In genomic region chr9:75680606-75681005, GRCm38 (mm10) we compare ENCODE assay signal across 27 mouse cellular contexts. TPM values are rescaled to one million over a fixed set of nuclear protein-coding genes. Genes with fewer than 3 reads are reported as not detected.
DNase-seq lines count a peak whose midpoint lies in the region; ATAC-seq and TF ChIP-seq lines count a peak whose summit lies in the region.
"Had no signal": no experiment of that assay in that cellular context is flagged by ENCODE, and none has a peak within 500 bp of the region (broad histone marks: within the 10 kb centered on the region; RNA-seq: fewer than 3 reads in every experiment).

No protein-coding gene starts in this region.

- TF ChIP-seq CTCF in layer of hippocampus, adult 2 months (conservative IDR thresholded peaks at IDR 0.05), result no peak

- H3K27ac ChIP-seq in layer of hippocampus, adult 2 months, result peak overlapping the region; percentile 82
- H3K27ac ChIP-seq: embryonic facial prominence, embryonic 12.5 days; embryonic facial prominence, embryonic 15.5 days; heart, embryonic 15.5 days; hindbrain, embryonic 10.5 days; hindbrain, embryonic 13.5 days had no signal

- H3K4me3 ChIP-seq in layer of hippocampus, adult 2 months, result no peak overlapping the region; the same call in 1 of the 2 replicates
- H3K4me3 ChIP-seq: embryonic facial prominence, embryonic 12.5 days; embryonic facial prominence, embryonic 15.5 days; heart, embryonic 12.5 days; heart, embryonic 15.5 days; hindbrain, embryonic 10.5 days; hindbrain, embryonic 13.5 days had no signal

- peak; percentile 20 for ATAC-seq in frontal cortex, adult (ENCODE audit: low TSS enrichment)
- ATAC-seq: activated CD4-positive, CD25-positive, alpha-beta regulatory T cell, adult 4 months; forebrain, embryonic 14.5 days; forebrain, postnatal 0 days; hindbrain, embryonic 16.5 days had no signal

- no peak for DNase-seq in frontal cortex, postnatal 25 days (ENCODE audit: low spot score in 2 of 2)
- DNase-seq in layer of hippocampus, adult 2 months (ENCODE audit: low spot score in 2 of 2), result peak in 1 of 2 experiments; percentile 58
- no peak for DNase-seq in layer of hippocampus, adult 9-10 months (ENCODE audit: low spot score)
- peak; percentile 41 to 77 for DNase-seq in left cerebral cortex, postnatal 25 days (ENCODE audit: low spot score in 2 of 2)
- DNase-seq in left cerebral cortex, adult 11 months (ENCODE audit: low spot score), result no peak
- DNase-seq in cerebellum, postnatal 25 days, result no peak
- DNase-seq: adrenal gland, adult 8-10 months; adrenal gland, postnatal 25 days; cerebellum, adult 18-20 months; cerebellum, adult 9-10 months; cerebellum, postnatal 14 days; forebrain, postnatal 0 days; gastrocnemius, postnatal 25 days; heart, adult 18-20 months; heart, postnatal 10 days; heart, postnatal 36 days had no signal

- intact Hi-C loops in left cerebral cortex, postnatal 25 days (cut with DNase I), result no loop called here

RNA-seq across cellular contexts. Expression of gene Scg3, which starts 3.2 kb away (rescaled TPM):
- 100 to 1,000 TPM; 270 to 283 TPM for total RNA-seq in layer of hippocampus, adult 2 months (2021)
- total RNA-seq in left cerebral cortex, postnatal 25 days (2021), result 100 to 1,000 TPM; 296 to 315 TPM
- total RNA-seq: common myeloid progenitor, adult 5-6 weeks had no signal

RNA-seq across cellular contexts. Expression of gene Lysmd2, which starts 55.1 kb away (rescaled TPM):
- 10 to 100 TPM; 56.6 to 60.3 TPM for total RNA-seq in layer of hippocampus, adult 2 months (2021)
- 10 to 100 TPM; 68.1 to 69.2 TPM for total RNA-seq in left cerebral cortex, postnatal 25 days (2021)

Comparison
In these comparisons a context has a peak if more than half of its experiments do, and no peak if none do; other contexts are left out.
1. DNase-seq: peak in left cerebral cortex, postnatal 25 days (2 of 2); none in frontal cortex, postnatal 25 days (0 of 2), layer of hippocampus, adult 9-10 months (single experiment), left cerebral cortex, adult 11 months (single experiment) and cerebellum, postnatal 25 days (0 of 2).